Mouse (Mus musculus): ENCODE results near the gene Zfp84. TPM values are rescaled to one million over a fixed set of nuclear protein-coding genes. Genes with fewer than 3 reads are reported as not detected.

Zfp84 gene
- polyA plus RNA-seq (2012; rRNA removed; ENCODE audit: low replicate concordance) = 0.63 and 0.84 TPM in 2 replicates

GRCm38 (mm10) chr7:29768090-29768900 lies at the start of gene Zfp84:
Gene Zfp84 (plus strand): TSS chr7:29768552.

GRCm38 (mm10) chr7:29726860-29727259 lies 41.5 kb upstream of the Zfp84 start, which contains the start of gene Catsperg2:
Gene Catsperg2 (minus strand): TSS chr7:29727032.

GRCm38 (mm10) chr7:29783871-29784551 lies 15.7 kb downstream of the Zfp84 start, which contains the start of gene Zfp30:
Gene Zfp30 (plus strand): TSS chr7:29783998.

GRCm38 (mm10) chr7:29815910-29816429 lies 47.6 kb downstream of the Zfp84 start, which contains the start of gene Zfp790:
Gene Zfp790 (plus strand): TSS chr7:29816114.

Other genes starting within 250 kb of the Zfp84 start
- gene Sipa1l3, start 249.9 kb upstream of the Zfp84 start, polyA plus RNA-seq (2012; rRNA removed; ENCODE audit: low replicate concordance) = 107 and 115 TPM in 2 replicates
- gene Catsperg2, start 41.5 kb upstream of the Zfp84 start, polyA plus RNA-seq (2012; rRNA removed; ENCODE audit: low replicate concordance) = not detected in 2 replicates
- 0.36 and 0.96 TPM in 2 replicates for gene Zfp30, start 15.4 kb downstream of the Zfp84 start, polyA plus RNA-seq (2012; rRNA removed; ENCODE audit: low replicate concordance)
- gene Zfp790, start 47.6 kb downstream of the Zfp84 start, polyA plus RNA-seq (2012; rRNA removed; ENCODE audit: low replicate concordance) = 0.33 and 0.46 TPM in 2 replicates
- gene Zfp940, start 85.1 kb downstream of the Zfp84 start, polyA plus RNA-seq (2012; rRNA removed; ENCODE audit: low replicate concordance) = 0.06 and 0.07 TPM in 2 replicates
- 0.07 and 0.12 TPM in 2 replicates for gene Zfp420, start 91.4 kb downstream of the Zfp84 start, polyA plus RNA-seq (2012; rRNA removed; ENCODE audit: low replicate concordance)
- 0.76 and 0.89 TPM in 2 replicates for gene Zfp27, start 138.0 kb downstream of the Zfp84 start, polyA plus RNA-seq (2012; rRNA removed; ENCODE audit: low replicate concordance)
- 0.04 and 0.12 TPM in 2 replicates for gene Zfp383, start 139.7 kb downstream of the Zfp84 start, polyA plus RNA-seq (2012; rRNA removed; ENCODE audit: low replicate concordance)
- gene Zfp74, start 185.5 kb downstream of the Zfp84 start, polyA plus RNA-seq (2012; rRNA removed; ENCODE audit: low replicate concordance) = 0.06 and 4.0 TPM in 2 replicates
- gene Zfp568, start 215.4 kb downstream of the Zfp84 start, polyA plus RNA-seq (2012; rRNA removed; ENCODE audit: low replicate concordance) = 1.5 and 1.6 TPM in 2 replicates